Mouse (Mus musculus): Measurements from ENCODE around the gene Kif16b.
A peak's percentile ranks its signal among the peaks of the same experiment; 100 is the strongest.

GRCm38 (mm10) chr2:142859452-142859851 is 41.9 kb downstream of the Kif16b start:
- TF ChIP-seq POLR2A (IDR thresholded peaks at IDR 0.05; ENCODE audit: borderline replicate concordance, low read depth, low read length) (no peak), CTCF (IDR thresholded peaks at IDR 0.05; ENCODE audit: low read depth, low read length) (peak; percentile 28; the same call in 1 of the 2 replicates)

Measured in bone marrow macrophage, adult 2 months (primary cell).